Mouse (Mus musculus) intestine, postnatal 0 days (tissue): Measurements from ENCODE around the gene Daxx. TPM values are rescaled to one million over a fixed set of nuclear protein-coding genes. Genes with fewer than 3 reads are reported as not detected.
"Not testable (repeated sequence)": the region's sequence is repeated elsewhere in the genome, so short reads cannot be mapped to it uniquely, and the experiment has no call there.

Experiments used
- ATAC-seq: fragments of 200-750 bp; cut with Nextera tagmentation; 2 replicates; pipeline ENCODE4 v1.8.0; 2017; ENCODE audit warnings: mild to moderate bottlenecking, moderate TSS enrichment, moderate library complexity
- H3K27ac ChIP-seq: fragments of 300-500 bp; sonication (generic); 2 replicates; pipeline ENCODE4 v1.5.1; 2014; ENCODE audit warnings: mild to moderate bottlenecking, low read depth, low read length, moderate library complexity
- H3K27me3 ChIP-seq: fragments of 300-500 bp; sonication (generic); replicated peaks from 2 replicates; pipeline ENCODE4 v1.6.1; 2014; ENCODE audit warnings: low read length, mixed read lengths; ENCODE audit not compliant: control insufficient read depth, insufficient read depth
- H3K36me3 ChIP-seq: fragments of 300-500 bp; sonication (generic); 2 replicates; pipeline ENCODE4 v1.6.1; 2014; ENCODE audit warnings: mild to moderate bottlenecking, moderate library complexity; ENCODE audit not compliant: control insufficient read depth, insufficient read depth
- H3K4me1 ChIP-seq: fragments of 300-500 bp; sonication (generic); replicated peaks from 2 replicates; pipeline ENCODE4 v1.6.1; 2014; ENCODE audit warnings: antibody characterized with exemption, low read length, mixed read lengths; ENCODE audit not compliant: control insufficient read depth, insufficient read depth
- H3K4me2 ChIP-seq: fragments of 300-500 bp; sonication (generic); replicated peaks from 2 replicates; pipeline ENCODE4 v1.6.1; 2014; ENCODE audit warnings: low read depth, mild to moderate bottlenecking, moderate library complexity
- H3K4me3 ChIP-seq: fragments of 300-500 bp; sonication (generic); 2 replicates; pipeline ENCODE4 v1.5.1; 2014; ENCODE audit warnings: low read depth, low read length
- H3K9ac ChIP-seq: fragments of 300-500 bp; sonication (generic); 2 replicates; pipeline ENCODE4 v1.6.1; 2014; ENCODE audit warnings: mild to moderate bottlenecking, low read depth, low read length
- H3K9me3 ChIP-seq: fragments of 300-500 bp; sonication (generic); 2 replicates; pipeline ENCODE4 v1.6.1; 2016; ENCODE audit warnings: mixed run types; ENCODE audit not compliant: control insufficient read depth
- CTCF ChIP-seq: sonication (generic); IDR thresholded peaks from 2 replicates; pipeline ENCODE4 v1.5.1; 2016; ENCODE audit warnings: low read depth, mild to moderate bottlenecking, control low read depth, antibody characterized with exemption, moderate library complexity
- WGBS: fragments of 180-500 bp; shearing (Covaris S2); extraction: QIAGEN DNeasy Blood & Tissue Kit; methylation state at CpG from one replicate; pipeline ENCODE4 v1.1.7; 2014; 5-methylcytosine and 5-hydroxymethylcytosine counted together
- polyA plus RNA-seq: library from polyadenylated mRNA; unstranded; fragments of >200 nt; fragmentation: Nextera tagmentation; extraction: Ambion mirVana; gene quantifications from 2 replicates; pipeline ENCODE4 v1.2.1, GENCODE M21; 2015

Daxx gene
- polyA plus RNA-seq, 1 experiment from 2014 or later = 20.6 TPM

DNA sequence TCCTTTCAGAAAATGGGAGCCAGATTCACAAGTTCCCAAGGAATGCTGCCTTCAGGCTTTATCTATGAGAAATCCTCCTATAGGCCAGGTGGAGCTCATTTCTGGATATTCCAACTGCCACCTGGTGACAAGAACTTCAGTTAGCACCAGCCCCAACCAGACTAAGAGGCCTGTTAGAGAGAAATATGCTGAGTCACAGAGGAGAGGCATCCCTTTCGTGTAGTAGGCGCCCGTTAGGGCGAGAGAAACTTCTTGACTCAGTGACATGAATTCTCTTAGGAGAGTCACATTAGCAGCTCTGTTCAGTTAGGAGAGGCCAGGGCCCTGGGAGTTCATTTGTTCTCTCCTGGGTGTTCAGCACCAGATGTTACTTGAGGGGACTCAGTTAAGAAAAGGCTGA, 9.6 kb upstream of the Daxx start:
- H3K4me1 ChIP-seq = no peaks in the 10 kb centered on the region
- no peak overlapping the region for H3K9ac ChIP-seq
- H3K4me2 ChIP-seq = no peak overlapping the region
- TF ChIP-seq CTCF = no peak
- H3K4me3 ChIP-seq = no peak overlapping the region
- ATAC-seq = no peak
- H3K36me3 ChIP-seq = no peaks in the 10 kb centered on the region
- H3K27ac ChIP-seq = no peak overlapping the region
- H3K9me3 ChIP-seq = no peaks in the 10 kb centered on the region
- no peaks in the 10 kb centered on the region for H3K27me3 ChIP-seq
- WGBS = 71% methylated on average over 4 of the region's 4 CpGs

DNA sequence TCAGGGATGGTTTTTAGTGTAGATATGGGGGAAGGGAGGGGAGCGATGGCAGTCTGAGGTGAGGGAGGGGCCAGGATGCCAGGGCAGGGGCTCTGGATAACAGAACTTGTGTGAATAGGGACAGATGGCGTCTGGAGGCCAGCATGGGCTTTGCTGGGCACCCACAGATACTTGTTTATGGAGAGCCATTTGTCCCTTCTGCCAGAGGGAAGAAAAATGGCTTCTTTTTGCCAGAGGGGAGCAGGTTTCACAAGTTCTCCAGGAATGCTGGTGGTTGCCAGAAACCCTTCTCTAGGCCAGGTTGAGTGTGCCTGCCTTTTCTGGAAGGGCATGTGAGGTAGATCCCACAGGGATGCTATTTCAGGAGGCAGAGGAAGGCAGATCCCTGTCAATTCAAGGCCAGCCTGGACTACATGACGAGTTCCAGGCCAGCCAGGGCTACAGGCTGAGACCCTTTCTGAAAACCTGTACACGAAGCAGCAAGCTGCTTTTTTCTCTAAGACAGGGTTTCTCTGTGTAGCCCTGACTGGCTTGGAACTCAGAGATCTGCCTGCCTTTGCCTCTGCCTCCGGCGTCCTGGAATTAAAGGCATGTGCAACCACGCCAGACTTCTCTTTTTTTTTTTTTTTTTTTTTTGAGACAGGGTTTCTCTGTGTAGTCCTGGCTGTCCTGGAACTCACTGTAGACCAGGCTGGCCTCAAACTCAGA, 8.8 kb upstream of the Daxx start:
- Histone ChIP-seq H3K9ac (no peak overlapping the region), H3K36me3 (no peaks in the 10 kb centered on the region), H3K9me3 (no peaks in the 10 kb centered on the region), H3K4me3 (no peak overlapping the region), H3K27me3 (no peaks in the 10 kb centered on the region), H3K27ac (no peak overlapping the region), H3K4me1 (no peaks in the 10 kb centered on the region), H3K4me2 (no peak overlapping the region)
- no peak for ATAC-seq
- WGBS = 62% methylated on average over 7 of the region's 7 CpGs
- TF ChIP-seq CTCF = no peak

DNA sequence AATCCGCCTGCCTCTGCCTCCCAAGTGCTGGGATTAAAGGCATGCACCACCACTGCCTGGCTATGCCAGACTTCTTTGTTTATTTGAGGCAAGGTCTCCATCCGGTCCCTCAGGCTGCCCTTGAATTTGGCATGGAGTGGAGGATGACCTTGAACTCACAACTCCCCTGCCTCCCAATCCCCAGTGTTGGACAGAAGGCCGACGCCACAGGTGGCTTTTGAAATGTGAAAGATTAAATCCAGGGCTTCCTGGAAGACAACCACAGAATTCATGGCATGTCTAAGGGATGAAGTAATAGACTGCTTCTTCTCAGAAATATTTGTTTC, 8.3 kb upstream of the Daxx start:
- TF ChIP-seq CTCF = no peak
- no peak overlapping the region for H3K9ac ChIP-seq
- no peaks in the 10 kb centered on the region for H3K27me3 ChIP-seq
- H3K27ac ChIP-seq = no peak overlapping the region
- WGBS = 78% methylated on average over 4 of the region's 4 CpGs
- no peaks in the 10 kb centered on the region for H3K9me3 ChIP-seq
- no peaks in the 10 kb centered on the region for H3K4me1 ChIP-seq
- no peak overlapping the region for H3K4me3 ChIP-seq
- ATAC-seq = no peak
- no peak overlapping the region for H3K4me2 ChIP-seq
- no peaks in the 10 kb centered on the region for H3K36me3 ChIP-seq

GRCm38 (mm10) chr17:33901653-33902052, 7.6 kb upstream of the Daxx start:
- no peaks in the 10 kb centered on the region for H3K36me3 ChIP-seq
- H3K9me3 ChIP-seq = no peaks in the 10 kb centered on the region
- no peak overlapping the region for H3K4me2 ChIP-seq
- no peak for ATAC-seq
- no peaks in the 10 kb centered on the region for H3K4me1 ChIP-seq
- WGBS = 55% methylated on average over 4 of the region's 4 CpGs
- TF ChIP-seq CTCF = no peak
- H3K9ac ChIP-seq = no peak overlapping the region
- H3K27me3 ChIP-seq = no peaks in the 10 kb centered on the region
- no peak overlapping the region for H3K27ac ChIP-seq
- H3K4me3 ChIP-seq = no peak overlapping the region

DNA sequence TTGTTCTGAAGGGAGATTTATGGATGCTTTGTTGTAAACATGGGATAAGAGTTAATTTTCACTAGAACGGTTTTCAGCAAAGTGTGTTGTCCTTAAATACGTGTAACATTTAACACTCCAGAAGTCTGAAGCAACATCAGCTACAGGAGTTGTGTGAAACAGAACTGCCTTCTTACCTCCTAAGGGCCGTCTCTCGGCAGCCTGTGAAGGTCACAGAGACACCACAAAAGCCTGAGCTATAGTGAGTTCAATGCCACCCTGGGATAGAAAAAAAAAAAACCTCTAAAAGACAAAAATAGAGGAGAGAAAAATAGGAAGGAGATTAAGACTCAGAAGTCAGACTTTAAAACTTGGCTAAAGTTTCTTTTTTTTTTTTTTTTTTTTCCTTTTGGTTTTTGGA, 7.1 kb upstream of the Daxx start:
- H3K4me3 ChIP-seq = no peak overlapping the region
- H3K9ac ChIP-seq = no peak overlapping the region
- H3K9me3 ChIP-seq = no peaks in the 10 kb centered on the region
- ATAC-seq = no peak
- H3K36me3 ChIP-seq = no peaks in the 10 kb centered on the region
- no peak overlapping the region for H3K27ac ChIP-seq
- TF ChIP-seq CTCF = no peak
- no peaks in the 10 kb centered on the region for H3K4me1 ChIP-seq
- H3K4me2 ChIP-seq = no peak overlapping the region
- 36% methylated on average over 4 of the region's 4 CpGs for WGBS
- no peaks in the 10 kb centered on the region for H3K27me3 ChIP-seq

- no peak overlapping the region for H3K4me2 ChIP-seq
These were observed 6.7 kb upstream of the Daxx start for GRCm38 (mm10) chr17:33902491-33902890.

DNA sequence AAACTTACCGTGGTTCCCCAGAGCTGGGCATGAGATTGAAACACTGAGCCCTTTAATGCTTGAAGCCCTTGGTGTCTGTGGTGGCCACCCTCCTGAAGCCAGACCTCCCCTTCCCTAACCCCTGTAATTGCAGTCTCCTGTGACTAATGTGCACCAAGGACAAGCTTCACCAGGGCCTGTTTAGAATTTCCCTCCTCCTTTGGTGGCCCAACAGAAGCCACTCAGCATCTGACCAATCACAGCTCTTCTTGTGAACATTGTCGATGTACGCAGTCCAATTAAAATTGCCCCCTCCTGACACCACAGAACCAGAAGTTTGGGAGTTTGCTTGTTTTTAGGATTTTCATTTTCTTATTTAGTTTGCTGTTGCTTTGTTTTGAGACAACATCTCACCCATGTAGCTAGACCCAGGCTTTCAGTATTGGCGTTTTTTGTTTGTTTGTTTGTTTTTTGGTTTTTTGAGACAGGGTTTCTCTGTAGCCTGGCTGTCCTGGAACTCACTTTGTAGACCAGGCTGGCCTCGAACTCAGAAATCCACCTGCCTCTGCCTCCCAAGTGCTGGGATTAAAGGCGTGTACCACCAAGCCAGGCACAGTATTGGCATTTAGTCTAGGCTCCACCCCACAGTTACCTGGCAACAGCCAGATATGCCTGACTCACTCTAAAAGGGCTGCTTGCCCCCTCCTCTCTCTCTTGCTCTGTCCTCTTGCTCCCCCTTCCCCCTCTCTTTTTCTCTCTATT, 5.1 kb upstream of the Daxx start:
- 77% methylated on average over 6 of the region's 6 CpGs for WGBS
- H3K9ac ChIP-seq, H3K27ac ChIP-seq, H3K4me3 ChIP-seq, H3K4me1 ChIP-seq, H3K9me3 ChIP-seq, ATAC-seq, H3K4me2 ChIP-seq, H3K27me3 ChIP-seq, H3K36me3 ChIP-seq: not testable (repeated sequence)

More at GRCm38 (mm10) chr17:33902491-33902890, 6.7 kb upstream of the Daxx start:
- 72% methylated on average over 7 of the region's 7 CpGs for WGBS
- no peaks in the 10 kb centered on the region for H3K9me3 ChIP-seq
- H3K9ac ChIP-seq = no peak overlapping the region
- no peak overlapping the region for H3K4me3 ChIP-seq
- H3K27me3 ChIP-seq = no peaks in the 10 kb centered on the region
- ATAC-seq = no peak
- H3K4me1 ChIP-seq = no peaks in the 10 kb centered on the region
- TF ChIP-seq CTCF = no peak
- no peaks in the 10 kb centered on the region for H3K36me3 ChIP-seq
- no peak overlapping the region for H3K27ac ChIP-seq

- not testable (repeated sequence) for H3K4me2 ChIP-seq, H3K27me3 ChIP-seq, H3K36me3 ChIP-seq, H3K4me1 ChIP-seq, H3K4me3 ChIP-seq, H3K27ac ChIP-seq, H3K9ac ChIP-seq, H3K9me3 ChIP-seq, ATAC-seq
- WGBS = 30% methylated on average over 3 of the region's 4 CpGs
These were observed 4.4 kb upstream of the Daxx start, which contains the start of gene Platr17 for GRCm38 (mm10) chr17:33904835-33905234. Platr17 (plus strand) TSS chr17:33905135.
